Mouse (Mus musculus) adrenal gland, adult 18-20 months (tissue): ENCODE data around the gene Serpina3i. TPM values are rescaled to one million over a fixed set of nuclear protein-coding genes. Genes with fewer than 3 reads are reported as not detected.

ENCODE experiments used
- DNase-seq, 2 experiments: peaks; one replicate each; pipeline ENCODE4 v3.0.0; 2021 to 2022; ENCODE audit warnings: low spot score in 2 of 2
- total RNA-seq, 2 experiments: library from RNA; stranded (reverse); gene quantifications; 1 replicate in 1 of 2; 2 replicates in 1 of 2; pipeline ENCODE4 v1.2.3; 2021

Serpina3i gene
- total RNA-seq, 2 experiments from 2014 or later, result not detected

- no peak for DNase-seq
These were observed 26.9 kb downstream of the Serpina3i start for GRCm38 (mm10) chr12:104289872-104290271.

GRCm38 (mm10) chr12:104293963-104294362 lies 31.0 kb downstream of the Serpina3i start:
- DNase-seq, result no peak

GRCm38 (mm10) chr12:104298049-104298448 lies 35.1 kb downstream of the Serpina3i start:
- DNase-seq, result no peak

GRCm38 (mm10) chr12:104305991-104306390 lies 43.1 kb downstream of the Serpina3i start:
- DNase-seq, result no peak

GRCm38 (mm10) chr12:104314253-104314652 lies 51.3 kb downstream of the Serpina3i start, which contains the start of gene Serpina3j:
Gene Serpina3j, plus strand, starts transcription at chr12:104314553.
- DNase-seq, result no peak

Other genes with a start within 250 kb of the Serpina3i start
- gene Serpina9, start 249.4 kb upstream of the Serpina3i start, total RNA-seq, result not detected
- 1 to 10 TPM; 1.1 to 1.3 TPM for gene Serpina12, start 218.7 kb upstream of the Serpina3i start, total RNA-seq
- 1 to 10 TPM in 1 of 2 experiments, under 1 TPM in 1; 0.90 to 1.5 TPM for gene Serpina5, start 162.0 kb upstream of the Serpina3i start, total RNA-seq
- not detected for gene Serpina3a, start 150.4 kb upstream of the Serpina3i start, total RNA-seq
- 1 to 10 TPM in 1 of 2 experiments, under 1 TPM in 1; 0.33 to 2.1 TPM for gene Serpina3b, start 135.1 kb upstream of the Serpina3i start, total RNA-seq
- gene Serpina3c, start 109.3 kb upstream of the Serpina3i start, total RNA-seq, result 10 to 100 TPM; 23.7 to 24.1 TPM
- under 1 TPM; 0.48 to 0.60 TPM for gene Serpina3f, start 48.6 kb upstream of the Serpina3i start, total RNA-seq
- gene Serpina3g, start 26.9 kb upstream of the Serpina3i start, total RNA-seq, result 1 to 10 TPM; 4.3 to 4.8 TPM
- under 1 TPM in 1 of 2 experiments, not detected in 1; 0.89 TPM for gene Serpina3j, start 51.4 kb downstream of the Serpina3i start, total RNA-seq
- gene Serpina3k, start 75.4 kb downstream of the Serpina3i start, total RNA-seq, result 1 to 10 TPM; 1.1 to 4.0 TPM
- gene Serpina3m, start 75.4 kb downstream of the Serpina3i start, total RNA-seq, result 1 to 10 TPM; 1.2 to 2.3 TPM
- 10 to 100 TPM in 1 of 2 experiments, 1 to 10 TPM in 1; 6.0 to 33.8 TPM for gene Serpina3n, start 143.6 kb downstream of the Serpina3i start, total RNA-seq
- not detected for gene Gsc, start 210.2 kb downstream of the Serpina3i start, total RNA-seq